9 mouse cellular contexts compared by ENCODE assay signal in genomic region chr1:172203566-172203965, GRCm38 (mm10). TPM values are rescaled to one million over a fixed set of nuclear protein-coding genes. Genes with fewer than 3 reads are reported as not detected.
DNase-seq lines count a peak whose midpoint lies in the region; ATAC-seq lines count a peak whose summit lies in the region.
"Had no signal": no experiment of that assay in that cellular context is flagged by ENCODE, and none has a peak within 500 bp of the region (broad histone marks: within the 10 kb centered on the region; RNA-seq: fewer than 3 reads in every experiment).

No protein-coding gene starts in this region.

- peak overlapping the region; percentile 93 for H3K27ac ChIP-seq in embryonic facial prominence, embryonic 10.5 days (replicated peaks)
- peak overlapping the region; percentile 94 for H3K27ac ChIP-seq in hindbrain, embryonic 10.5 days

- intact Hi-C loops in heart, postnatal 25 days (cut with DNase I), result no loop called here

- peak; percentile 97 for DNase-seq in heart, adult 11 months
- DNase-seq in heart, postnatal 25 days (ENCODE audit: low spot score), result no peak
- DNase-seq in embryonic facial prominence, embryonic 10.5 days (ENCODE audit: low spot score), result peak; percentile 41
- DNase-seq in hindbrain, embryonic 10.5 days (ENCODE audit: low spot score), result no peak
- peak; percentile 25 for DNase-seq in lung, postnatal 36 days
- DNase-seq in B cell, adult 2 months, result no peak
- no peak for DNase-seq in urinary bladder, postnatal 14 days (ENCODE audit: low spot score)

- peak overlapping the region; percentile 82 for H3K4me3 ChIP-seq in embryonic facial prominence, embryonic 10.5 days
- H3K4me3 ChIP-seq in hindbrain, embryonic 10.5 days, result peak overlapping the region; percentile 69

- H3K9me3 ChIP-seq in embryonic facial prominence, embryonic 10.5 days, result no peaks in the 10 kb centered on the region
- no peaks in the 10 kb centered on the region for H3K9me3 ChIP-seq in hindbrain, embryonic 10.5 days

- ATAC-seq in CD4-positive, CD25-positive, alpha-beta regulatory T cell, adult 4 months, result no peak

- 7% methylated on average over 4 of the region's 4 CpGs for WGBS in embryonic facial prominence, embryonic 10.5 days
- 7% methylated on average over 4 of the region's 4 CpGs for WGBS in hindbrain, embryonic 10.5 days

- H3K36me3 ChIP-seq in embryonic facial prominence, embryonic 10.5 days (replicated peaks), result peaks cover 37% of the 10 kb centered on the region
- H3K36me3 ChIP-seq in hindbrain, embryonic 10.5 days, result peaks cover 36% of the 10 kb centered on the region

- H3K4me1 ChIP-seq in embryonic facial prominence, embryonic 10.5 days, result peaks cover 80% of the 10 kb centered on the region
- peaks cover 79% of the 10 kb centered on the region for H3K4me1 ChIP-seq in hindbrain, embryonic 10.5 days (replicated peaks)

- no peaks in the 10 kb centered on the region for H3K27me3 ChIP-seq in embryonic facial prominence, embryonic 10.5 days (replicated peaks; ENCODE audit: low read depth, poor library complexity, severe bottlenecking)
- no peaks in the 10 kb centered on the region for H3K27me3 ChIP-seq in hindbrain, embryonic 10.5 days (ENCODE audit: insufficient read depth, poor library complexity, severe bottlenecking)

RNA-seq across cellular contexts. Expression of gene Pea15a, which starts 3.0 kb away (rescaled TPM):
- 10 to 100 TPM; 65.8 to 70.5 TPM for total RNA-seq in heart, postnatal 25 days (2021)
- polyA plus RNA-seq in embryonic facial prominence, embryonic 10.5 days (2016; fragmentation: Nextera tagmentation; extraction: Ambion mirVana), result 123 and 138 TPM in 2 replicates
- polyA plus RNA-seq in hindbrain, embryonic 10.5 days (2016; fragmentation: Nextera tagmentation; extraction: Ambion mirVana), result 295 and 370 TPM in 2 replicates
- 10 to 100 TPM; 55.4 to 76.7 TPM for polyA plus RNA-seq in CD4-positive, CD25-positive, alpha-beta regulatory T cell, adult 4 months (2017; shearing (Covaris generic))

RNA-seq across cellular contexts. Expression of gene Casq1, which starts 16.1 kb away (rescaled TPM):
- total RNA-seq in heart, postnatal 25 days (2021), result 10 to 100 TPM; 12.6 to 18.0 TPM
- polyA plus RNA-seq in embryonic facial prominence, embryonic 10.5 days (2016; fragmentation: Nextera tagmentation; extraction: Ambion mirVana), result 1.6 TPM in 2 replicates
- polyA plus RNA-seq in hindbrain, embryonic 10.5 days (2016; fragmentation: Nextera tagmentation; extraction: Ambion mirVana), result 1.3 and 2.0 TPM in 2 replicates
- polyA plus RNA-seq in CD4-positive, CD25-positive, alpha-beta regulatory T cell, adult 4 months (2017; shearing (Covaris generic)), result not detected

RNA-seq across cellular contexts. Expression of gene Atp1a4, which starts 54.6 kb away (rescaled TPM):
- total RNA-seq in heart, postnatal 25 days (2021), result not detected
- polyA plus RNA-seq in embryonic facial prominence, embryonic 10.5 days (2016; fragmentation: Nextera tagmentation; extraction: Ambion mirVana), result not detected in 2 replicates
- not detected in 2 replicates for polyA plus RNA-seq in hindbrain, embryonic 10.5 days (2016; fragmentation: Nextera tagmentation; extraction: Ambion mirVana)
- not detected for polyA plus RNA-seq in CD4-positive, CD25-positive, alpha-beta regulatory T cell, adult 4 months (2017; shearing (Covaris generic))
- total RNA-seq: common myeloid progenitor, adult 5-6 weeks had no signal

RNA-seq across cellular contexts. Expression of gene Dcaf8, which starts 55.7 kb away (rescaled TPM):
- total RNA-seq in heart, postnatal 25 days (2021), result 100 to 1,000 TPM; 109 to 114 TPM
- 130 and 141 TPM in 2 replicates for polyA plus RNA-seq in embryonic facial prominence, embryonic 10.5 days (2016; fragmentation: Nextera tagmentation; extraction: Ambion mirVana)
- polyA plus RNA-seq in hindbrain, embryonic 10.5 days (2016; fragmentation: Nextera tagmentation; extraction: Ambion mirVana), result 120 and 125 TPM in 2 replicates
- 100 to 1,000 TPM in 1 of 2 experiments, 10 to 100 TPM in 1; 76.5 to 132 TPM for polyA plus RNA-seq in CD4-positive, CD25-positive, alpha-beta regulatory T cell, adult 4 months (2017; shearing (Covaris generic))

RNA-seq across cellular contexts. Expression of gene Igsf8, which starts 57.9 kb away (rescaled TPM):
- total RNA-seq in heart, postnatal 25 days (2021), result 10 to 100 TPM in 1 of 2 experiments, 1 to 10 TPM in 1; 9.3 to 15.2 TPM
- 33.7 and 39.5 TPM in 2 replicates for polyA plus RNA-seq in embryonic facial prominence, embryonic 10.5 days (2016; fragmentation: Nextera tagmentation; extraction: Ambion mirVana)
- 63.5 and 142 TPM in 2 replicates for polyA plus RNA-seq in hindbrain, embryonic 10.5 days (2016; fragmentation: Nextera tagmentation; extraction: Ambion mirVana)
- polyA plus RNA-seq in CD4-positive, CD25-positive, alpha-beta regulatory T cell, adult 4 months (2017; shearing (Covaris generic)), result 1 to 10 TPM; 3.8 to 5.5 TPM

Comparison
In these comparisons a context has a peak if more than half of its experiments do, and no peak if none do; other contexts are left out.
1. DNase-seq: peak in heart, adult 11 months (single experiment), embryonic facial prominence, embryonic 10.5 days (single experiment) and lung, postnatal 36 days (single experiment); none in heart, postnatal 25 days (single experiment), hindbrain, embryonic 10.5 days (single experiment), B cell, adult 2 months (0 of 2) and urinary bladder, postnatal 14 days (single experiment).